9 mouse cellular contexts compared by ENCODE assay signal in genomic region chr5:64044790-64045189, GRCm38 (mm10). TPM values are rescaled to one million over a fixed set of nuclear protein-coding genes. Genes with fewer than 3 reads are reported as not detected.
DNase-seq lines count a peak whose midpoint lies in the region; ATAC-seq lines count a peak whose summit lies in the region.
"Had no signal": no experiment of that assay in that cellular context is flagged by ENCODE, and none has a peak within 500 bp of the region (broad histone marks: within the 10 kb centered on the region; RNA-seq: fewer than 3 reads in every experiment).

No protein-coding gene starts in this region.

- H3K9me3 ChIP-seq in forebrain, embryonic 12.5 days, result no peaks in the 10 kb centered on the region

- H3K9ac ChIP-seq in forebrain, embryonic 12.5 days, result no peak overlapping the region

- peak overlapping the region; percentile 82 for H3K27ac ChIP-seq in forebrain, embryonic 12.5 days

- ATAC-seq in forebrain, embryonic 12.5 days (ENCODE audit: low FRiP score), result peak; percentile 18
- ATAC-seq in megakaryocyte-erythroid progenitor cell, adult 5-6 weeks (replicated peaks; ENCODE audit: low FRiP score, low TSS enrichment, poor library complexity, severe bottlenecking), result peak; percentile 58

- DNase-seq in 3134 (ENCODE audit: extremely low read depth, insufficient read length, low spot score) (peak; percentile 49), 416B (ENCODE audit: low read depth) (peak; percentile 70)
- no peak for DNase-seq in urinary bladder, postnatal 4 days (ENCODE audit: low spot score in 2 of 2)
- DNase-seq in gastrocnemius, postnatal 4 days (ENCODE audit: low spot score in 2 of 2), result no peak
- no peak for DNase-seq in frontal cortex, postnatal 10 days (ENCODE audit: low spot score in 2 of 2)
- DNase-seq in cerebellum, postnatal 4 days (ENCODE audit: low spot score in 2 of 2), result no peak
- DNase-seq: adrenal gland, postnatal 25 days had no signal

- WGBS in forebrain, embryonic 12.5 days, result 81% methylated on average over 18 of the region's 18 CpGs

- H3K36me3 ChIP-seq in forebrain, embryonic 12.5 days (replicated peaks), result no peaks in the 10 kb centered on the region

- H3K27me3 ChIP-seq in forebrain, embryonic 12.5 days, result 0 out of 2 replicates have a peak, but pooled peaks cover 5% of the 10 kb centered on the region

- H3K4me2 ChIP-seq in forebrain, embryonic 12.5 days, result no peak overlapping the region

- no peak overlapping the region for H3K4me3 ChIP-seq in forebrain, embryonic 12.5 days (replicated peaks)

- H3K4me1 ChIP-seq in forebrain, embryonic 12.5 days, result peaks cover 31% of the 10 kb centered on the region

RNA-seq across cellular contexts. Expression of gene Pgm2, which starts 48.0 kb away (rescaled TPM):
- 30.7 and 31.5 TPM in 2 replicates for polyA plus RNA-seq in forebrain, embryonic 12.5 days (2016; fragmentation: Nextera tagmentation; extraction: Ambion mirVana)
- 44.1 and 49.9 TPM in 2 replicates for total RNA-seq in megakaryocyte-erythroid progenitor cell, adult 5-6 weeks (2014; fragmentation: Nextera tagmentation)
- 63.1 and 65.8 TPM in 2 replicates for total RNA-seq in megakaryocyte-erythroid progenitor cell, adult 5-6 weeks (2017)
- total RNA-seq in gastrocnemius, postnatal 4 days (2021), result 10 to 100 TPM; 12.2 to 14.4 TPM

Comparison
In these comparisons a context has a peak if more than half of its experiments do, and no peak if none do; other contexts are left out.
1. DNase-seq: peak in 3134 (single experiment) and 416B (single experiment); none in urinary bladder, postnatal 4 days (0 of 2), gastrocnemius, postnatal 4 days (0 of 2), frontal cortex, postnatal 10 days (0 of 2) and cerebellum, postnatal 4 days (0 of 2).